Mouse (Mus musculus) myocyte (in vitro differentiated cells): Measurements from ENCODE around the gene Col4a4. TPM values are rescaled to one million over a fixed set of nuclear protein-coding genes. Genes with fewer than 3 reads are reported as not detected.

Experiments
- H3K27me3 ChIP-seq: one replicate; pipeline ENCODE4 v1.6.1; 2011; ENCODE audit not compliant: control insufficient read depth, insufficient read depth, insufficient read length
- H3K36me3 ChIP-seq: one replicate; pipeline ENCODE4 v1.6.1; 2011; ENCODE audit not compliant: control insufficient read depth, insufficient read depth
- H3K4me2 ChIP-seq: one replicate; pipeline ENCODE4 v1.6.1; 2011; ENCODE audit warnings: low read depth, control low read depth
- H3K4me3 ChIP-seq: one replicate; pipeline ENCODE4 v1.5.1; 2011; ENCODE audit warnings: mild to moderate bottlenecking, control low read depth, moderate library complexity
- H3K79me2 ChIP-seq: one replicate; pipeline ENCODE4 v1.6.1; 2011; ENCODE audit not compliant: control insufficient read depth, insufficient read depth
- H3ac ChIP-seq: one replicate; pipeline ENCODE4 v1.6.1; 2011; ENCODE audit not compliant: control insufficient read depth, insufficient read length
- CEBPB ChIP-seq: IDR thresholded peaks from 2 replicates; pipeline ENCODE4 v1.6.1; 2011; ENCODE audit warnings: mild to moderate bottlenecking, moderate library complexity; ENCODE audit not compliant: poor library complexity, insufficient read depth, severe bottlenecking
- E2F4 ChIP-seq: IDR thresholded peaks from one replicate; pipeline ENCODE4 v1.6.1; 2011; ENCODE audit warnings: mild to moderate bottlenecking, control low read depth, moderate library complexity; ENCODE audit not compliant: insufficient read depth
- MAX ChIP-seq: IDR thresholded peaks from one replicate; pipeline ENCODE4 v1.6.1; 2011; ENCODE audit warnings: low read depth, mild to moderate bottlenecking, control low read depth
- MYOD1 ChIP-seq, 3 experiments: IDR thresholded peaks; one replicate each; pipeline ENCODE4 v1.6.1; 2011; ENCODE audit warnings: control low read depth in 2 of 3, low read depth in 2 of 3, mild to moderate bottlenecking in 2 of 3, moderate library complexity in 1 of 3; ENCODE audit not compliant: insufficient read length in 2 of 3, control insufficient read depth in 1 of 3
- MYOG ChIP-seq, 3 experiments: IDR thresholded peaks; one replicate each; pipeline ENCODE4 v1.6.1; 2011; ENCODE audit warnings: control low read depth in 2 of 3, low read depth in 2 of 3, mild to moderate bottlenecking in 2 of 3; ENCODE audit not compliant: insufficient read length in 2 of 3, control insufficient read depth in 1 of 3, insufficient read depth in 1 of 3
- POLR2A ChIP-seq: IDR thresholded peaks from one replicate; pipeline ENCODE4 v1.6.1; 2011; ENCODE audit warnings: low read depth, mild to moderate bottlenecking, control low read depth, moderate library complexity; ENCODE audit not compliant: insufficient read length
- POLR2AphosphoS2 ChIP-seq: IDR thresholded peaks from one replicate; pipeline ENCODE4 v1.6.1; 2011; ENCODE audit warnings: low read depth, control low read depth; ENCODE audit not compliant: insufficient read length
- REST ChIP-seq: IDR thresholded peaks from one replicate; pipeline ENCODE4 v1.6.1; 2011; ENCODE audit warnings: mild to moderate bottlenecking, control low read depth, moderate library complexity; ENCODE audit not compliant: insufficient read depth, insufficient read length
- SRF ChIP-seq: IDR thresholded peaks from one replicate; pipeline ENCODE4 v1.6.1; 2011; ENCODE audit warnings: low read depth; ENCODE audit not compliant: control insufficient read depth, insufficient read length
- TCF12 ChIP-seq: IDR thresholded peaks from one replicate; pipeline ENCODE4 v1.6.1; 2011; ENCODE audit warnings: mild to moderate bottlenecking, control low read depth; ENCODE audit not compliant: poor library complexity, insufficient read depth, severe bottlenecking
- TCF3 ChIP-seq: IDR thresholded peaks from one replicate; pipeline ENCODE4 v1.6.1; 2011; ENCODE audit warnings: low read depth, control low read depth; ENCODE audit not compliant: insufficient read length
- USF1 ChIP-seq: IDR thresholded peaks from one replicate; pipeline ENCODE4 v1.6.1; 2011; ENCODE audit warnings: low read depth, mild to moderate bottlenecking, control low read depth, moderate library complexity
- polyA plus RNA-seq: library from polyadenylated mRNA; unstranded; fragments of >200 nt; fragmentation: generic; extraction: Trizol; gene quantifications from one replicate; pipeline ENCODE4 v1.2.1, GENCODE M21; 2012; ENCODE audit warnings: missing spikeins

Gene Col4a4
- polyA plus RNA-seq, 1 experiment: 0.19 TPM

- H3K79me2 ChIP-seq: no peaks in the 10 kb centered on the region
Observed at GRCm38 (mm10) chr1:82451927-82452651, 134.6 kb downstream of the Col4a4 start.

GRCm38 (mm10) chr1:82449851-82450250, 136.8 kb downstream of the Col4a4 start:
- Histone ChIP-seq H3K27me3 (no peaks in the 10 kb centered on the region), H3ac (no peak overlapping the region), H3K79me2 (no peaks in the 10 kb centered on the region), H3K4me3 (no peak overlapping the region), H3K4me2 (no peak overlapping the region), H3K36me3 (no peaks in the 10 kb centered on the region)
- TF ChIP-seq POLR2A: no peak
- no peak for TF ChIP-seq USF1
- TF ChIP-seq MYOG (IDR thresholded peaks at IDR 0.05; ENCODE audit: control insufficient read depth in 1 of 3, insufficient read depth in 1 of 3, insufficient read length in 2 of 3, low read depth in 2 of 3): no peak
- no peak for TF ChIP-seq MYOD1 (IDR thresholded peaks at IDR 0.05; ENCODE audit: control insufficient read depth in 1 of 3, insufficient read length in 2 of 3, low read depth in 2 of 3)
- no peak for TF ChIP-seq MAX
- TF ChIP-seq POLR2AphosphoS2: no peak
- TF ChIP-seq E2F4: no peak
- TF ChIP-seq REST: no peak
- TF ChIP-seq TCF3: no peak
- no peak for TF ChIP-seq TCF12
- TF ChIP-seq CEBPB: no peak
- no peak for TF ChIP-seq SRF

More at GRCm38 (mm10) chr1:82451927-82452651, 134.6 kb downstream of the Col4a4 start:
- no peak for TF ChIP-seq TCF12
- Histone ChIP-seq H3ac (no peak overlapping the region), H3K36me3 (no peaks in the 10 kb centered on the region), H3K4me3 (no peak overlapping the region), H3K27me3 (peaks cover 4% of the 10 kb centered on the region), H3K4me2 (no peak overlapping the region)

GRCm38 (mm10) chr1:82446049-82446448, 140.6 kb downstream of the Col4a4 start:
- no peaks in the 10 kb centered on the region for H3K36me3 ChIP-seq
- H3K4me2 ChIP-seq: no peak overlapping the region
- H3ac ChIP-seq: no peak overlapping the region
- TF ChIP-seq MAX: no peak
- no peak for TF ChIP-seq USF1
- no peak for TF ChIP-seq SRF
- TF ChIP-seq E2F4: no peak
- no peak for TF ChIP-seq POLR2AphosphoS2
- no peak for TF ChIP-seq REST
- TF ChIP-seq MYOG (IDR thresholded peaks at IDR 0.05; ENCODE audit: control insufficient read depth in 1 of 3, insufficient read depth in 1 of 3, insufficient read length in 2 of 3, low read depth in 2 of 3): no peak
- no peak for TF ChIP-seq CEBPB
- TF ChIP-seq TCF12: no peak
- no peak for TF ChIP-seq MYOD1 (IDR thresholded peaks at IDR 0.05; ENCODE audit: control insufficient read depth in 1 of 3, insufficient read length in 2 of 3, low read depth in 2 of 3)
- no peak for TF ChIP-seq POLR2A
- no peak for TF ChIP-seq TCF3
- H3K79me2 ChIP-seq: no peaks in the 10 kb centered on the region
- no peak overlapping the region for H3K4me3 ChIP-seq
- no peaks in the 10 kb centered on the region for H3K27me3 ChIP-seq

GRCm38 (mm10) chr1:82443517-82443916, 143.1 kb downstream of the Col4a4 start:
- Histone ChIP-seq H3K4me2 (no peak overlapping the region), H3K79me2 (no peaks in the 10 kb centered on the region), H3K4me3 (no peak overlapping the region), H3K36me3 (peaks cover 4% of the 10 kb centered on the region), H3ac (no peak overlapping the region), H3K27me3 (no peaks in the 10 kb centered on the region)
- TF ChIP-seq MYOD1 (IDR thresholded peaks at IDR 0.05; ENCODE audit: control insufficient read depth in 1 of 3, insufficient read length in 2 of 3, low read depth in 2 of 3): peak in 1 of 3 experiments; percentile 71
- no peak for TF ChIP-seq TCF12

- no peak overlapping the region for H3K4me3 ChIP-seq
- H3K27me3 ChIP-seq: no peaks in the 10 kb centered on the region
- H3ac ChIP-seq: no peak overlapping the region
- peaks cover 5% of the 10 kb centered on the region for H3K36me3 ChIP-seq
- H3K79me2 ChIP-seq: no peaks in the 10 kb centered on the region
- TF ChIP-seq POLR2A (no peak), MYOD1 (IDR thresholded peaks at IDR 0.05; ENCODE audit: control insufficient read depth in 1 of 3, insufficient read length in 2 of 3, low read depth in 2 of 3) (no peak), MYOG (IDR thresholded peaks at IDR 0.05; ENCODE audit: control insufficient read depth in 1 of 3, insufficient read depth in 1 of 3, insufficient read length in 2 of 3, low read depth in 2 of 3) (no peak), MAX (no peak), POLR2AphosphoS2 (no peak), REST (no peak), CEBPB (no peak), TCF3 (no peak), USF1 (no peak), SRF (no peak), E2F4 (no peak), TCF12 (no peak)
- no peak overlapping the region for H3K4me2 ChIP-seq
Observed at GRCm38 (mm10) chr1:82440123-82440522, 146.5 kb downstream of the Col4a4 start.
